Mouse (Mus musculus): ENCODE measurements around the gene Ppfia3.
A peak's percentile ranks its signal among the peaks of the same experiment; 100 is the strongest.
"Not testable (repeated sequence)": the region's sequence is repeated elsewhere in the genome, so short reads cannot be mapped to it uniquely, and the experiment has no call there.

Ppfia3 gene

GRCm38 (mm10) chr7:45395129-45395541 lies 28.3 kb upstream of the Ppfia3 start:
- peak; percentile 84 for DNase-seq (ENCODE audit: low read depth, low spot score)

- no peak for DNase-seq (ENCODE audit: low read depth, low spot score)
Measured at GRCm38 (mm10) chr7:45386077-45386476, 19.3 kb upstream of the Ppfia3 start.

- DNase-seq (ENCODE audit: low read depth, low spot score), result no peak
Measured at GRCm38 (mm10) chr7:45376057-45376456, 9.2 kb upstream of the Ppfia3 start.

GRCm38 (mm10) chr7:45374620-45375019 lies 7.8 kb upstream of the Ppfia3 start:
- DNase-seq (ENCODE audit: low read depth, low spot score), result no peak

GRCm38 (mm10) chr7:45372371-45372770 lies 5.6 kb upstream of the Ppfia3 start:
- DNase-seq (ENCODE audit: low read depth, low spot score), result no peak

GRCm38 (mm10) chr7:45370475-45371311 lies 3.9 kb upstream of the Ppfia3 start, which contains the start of gene Lin7b:
TSS of gene Lin7b (minus strand) at chr7:45370583.
- peak; percentile 88 for DNase-seq (ENCODE audit: low read depth, low spot score)

GRCm38 (mm10) chr7:45369836-45370474 lies 3.1 kb upstream of the Ppfia3 start:
- no peak for DNase-seq (ENCODE audit: low read depth, low spot score)

- DNase-seq (ENCODE audit: low read depth, low spot score), result no peak
Measured at GRCm38 (mm10) chr7:45369022-45369745, 2.4 kb upstream of the Ppfia3 start.

GRCm38 (mm10) chr7:45368178-45368577 lies 1.4 kb upstream of the Ppfia3 start:
- no peak for DNase-seq (ENCODE audit: low read depth, low spot score)

- DNase-seq (ENCODE audit: low read depth, low spot score), result peak; percentile 97
Measured at GRCm38 (mm10) chr7:45367020-45367880, 431 bp upstream of the Ppfia3 start.

- peak; percentile 54 for DNase-seq (ENCODE audit: low read depth, low spot score)
Measured at GRCm38 (mm10) chr7:45365742-45366651, 822 bp downstream of the Ppfia3 start.

GRCm38 (mm10) chr7:45363983-45364382 lies 2.8 kb downstream of the Ppfia3 start:
- DNase-seq (ENCODE audit: low read depth, low spot score), result no peak

GRCm38 (mm10) chr7:45362801-45363200 lies 4.0 kb downstream of the Ppfia3 start:
- DNase-seq (ENCODE audit: low read depth, low spot score), result peak; percentile 52

GRCm38 (mm10) chr7:45361243-45361804 lies 5.5 kb downstream of the Ppfia3 start:
- DNase-seq (ENCODE audit: low read depth, low spot score), result peak; percentile 92

GRCm38 (mm10) chr7:45360404-45361125 lies 6.3 kb downstream of the Ppfia3 start:
- DNase-seq (ENCODE audit: low read depth, low spot score), result no peak

GRCm38 (mm10) chr7:45359081-45359480 lies 7.7 kb downstream of the Ppfia3 start:
- not testable (repeated sequence) for DNase-seq (ENCODE audit: low read depth, low spot score)

GRCm38 (mm10) chr7:45356087-45356486 lies 10.7 kb downstream of the Ppfia3 start:
- no peak for DNase-seq (ENCODE audit: low read depth, low spot score)

GRCm38 (mm10) chr7:45355318-45356020 lies 11.3 kb downstream of the Ppfia3 start:
- DNase-seq (ENCODE audit: low read depth, low spot score), result no peak

GRCm38 (mm10) chr7:45353041-45353440 lies 13.8 kb downstream of the Ppfia3 start:
- DNase-seq (ENCODE audit: low read depth, low spot score), result no peak
